Mouse (Mus musculus) cerebellum, adult 18-20 months (tissue): ENCODE results near the gene Tnrc6a.

Experiments used
- DNase-seq, 2 experiments: peaks; one replicate each; pipeline ENCODE4 v3.0.0; 2021

Tnrc6a gene

GRCm38 (mm10) chr7:123193201-123193600 is 69.5 kb downstream of the Tnrc6a start:
- no peak for DNase-seq

- peak; percentile 54 to 71 for DNase-seq
Observed at GRCm38 (mm10) chr7:123194696-123195095, 71.0 kb downstream of the Tnrc6a start.

GRCm38 (mm10) chr7:123196432-123196831 is 72.7 kb downstream of the Tnrc6a start:
- no peak for DNase-seq

- DNase-seq: no peak
Observed at GRCm38 (mm10) chr7:123198695-123199094, 75.0 kb downstream of the Tnrc6a start.

GRCm38 (mm10) chr7:123199151-123199550 is 75.5 kb downstream of the Tnrc6a start:
- DNase-seq: no peak

GRCm38 (mm10) chr7:123199656-123200206 is 76.0 kb downstream of the Tnrc6a start:
- no peak for DNase-seq

GRCm38 (mm10) chr7:123200722-123201121 is 77.0 kb downstream of the Tnrc6a start:
- DNase-seq: no peak

GRCm38 (mm10) chr7:123205261-123205660 is 81.6 kb downstream of the Tnrc6a start:
- DNase-seq: peak; percentile 56 to 78

- DNase-seq: no peak
Observed at GRCm38 (mm10) chr7:123207561-123207960, 83.9 kb downstream of the Tnrc6a start.

- no peak for DNase-seq
Observed at GRCm38 (mm10) chr7:123209864-123210263, 86.2 kb downstream of the Tnrc6a start.

GRCm38 (mm10) chr7:123211461-123211860 is 87.8 kb downstream of the Tnrc6a start:
- DNase-seq: no peak

- DNase-seq: no peak
Observed at GRCm38 (mm10) chr7:123212316-123212715, 88.6 kb downstream of the Tnrc6a start.

- no peak for DNase-seq
Observed at GRCm38 (mm10) chr7:123214365-123215075, 90.8 kb downstream of the Tnrc6a start, which contains the start of gene Slc5a11. Slc5a11 (plus strand) TSS chr7:123214780.

- no peak for DNase-seq
Observed at GRCm38 (mm10) chr7:123215138-123215537, 91.5 kb downstream of the Tnrc6a start.

GRCm38 (mm10) chr7:123217448-123218354 is 94.0 kb downstream of the Tnrc6a start:
- no peak for DNase-seq

GRCm38 (mm10) chr7:123218620-123219019 is 94.9 kb downstream of the Tnrc6a start:
- peak in 1 of 2 experiments; percentile 38 for DNase-seq

- no peak for DNase-seq
Observed at GRCm38 (mm10) chr7:123219781-123220632, 96.3 kb downstream of the Tnrc6a start.

GRCm38 (mm10) chr7:123220633-123220942 is 96.9 kb downstream of the Tnrc6a start:
- no peak for DNase-seq

- no peak for DNase-seq
Observed at GRCm38 (mm10) chr7:123224076-123224475, 100.4 kb downstream of the Tnrc6a start.

- no peak for DNase-seq
Observed at GRCm38 (mm10) chr7:123225159-123225558, 101.5 kb downstream of the Tnrc6a start.

GRCm38 (mm10) chr7:123235449-123235848 is 111.8 kb downstream of the Tnrc6a start:
- no peak for DNase-seq

- no peak for DNase-seq
Observed at GRCm38 (mm10) chr7:123238621-123239020, 114.9 kb downstream of the Tnrc6a start.

GRCm38 (mm10) chr7:123240064-123240463 is 116.4 kb downstream of the Tnrc6a start:
- no peak for DNase-seq
